28 mouse cellular contexts compared by ENCODE assay signal in the genomic region with DNA sequence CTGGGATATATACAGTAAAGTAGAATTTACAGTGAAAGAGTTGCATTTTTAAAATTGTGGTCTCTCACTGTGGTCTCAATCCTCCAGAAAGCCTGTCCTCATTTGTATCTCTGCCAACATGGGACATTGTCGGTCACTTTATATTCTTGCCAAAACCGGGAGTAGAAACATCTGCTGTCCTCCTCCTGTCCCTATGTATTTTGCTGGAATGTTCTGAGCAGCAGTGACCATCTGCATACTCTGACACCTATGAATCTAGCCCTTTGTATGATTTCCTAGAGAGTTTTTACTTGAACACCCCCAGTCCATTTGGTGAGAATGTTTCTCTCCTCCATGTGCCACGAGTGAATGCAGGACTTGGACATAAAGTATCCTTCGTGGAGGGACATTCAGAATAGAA.
DNase-seq lines count a peak whose midpoint lies in the region; ATAC-seq and TF ChIP-seq lines count a peak whose summit lies in the region.
"Had no signal": no experiment of that assay in that cellular context is flagged by ENCODE, and none has a peak within 500 bp of the region (broad histone marks: within the 10 kb centered on the region; RNA-seq: fewer than 3 reads in every experiment).

No protein-coding gene starts in this region.

- no peak overlapping the region for H3K4me2 ChIP-seq in kidney, embryonic 15.5 days
- H3K4me2 ChIP-seq in lung, embryonic 14.5 days = no peak overlapping the region
- H3K4me2 ChIP-seq in lung, postnatal 0 days (replicated peaks; ENCODE audit: low read depth, low read length) = no peak overlapping the region
- H3K4me2 ChIP-seq: embryonic facial prominence, embryonic 13.5 days; forebrain, embryonic 12.5 days; forebrain, embryonic 15.5 days; heart, embryonic 11.5 days; hindbrain, embryonic 13.5 days had no signal

- no peak overlapping the region for H3K9ac ChIP-seq in kidney, embryonic 15.5 days
- H3K9ac ChIP-seq in lung, embryonic 14.5 days = no peak overlapping the region
- H3K9ac ChIP-seq in lung, postnatal 0 days (replicated peaks; ENCODE audit: low read depth) = no peak overlapping the region
- H3K9ac ChIP-seq: embryonic facial prominence, embryonic 13.5 days; forebrain, embryonic 12.5 days; forebrain, embryonic 15.5 days; hindbrain, embryonic 13.5 days had no signal

- peak overlapping the region; percentile 14; the same call in 1 of the 2 replicates for H3K27ac ChIP-seq in kidney, embryonic 15.5 days
- H3K27ac ChIP-seq in lung, embryonic 14.5 days (ENCODE audit: low read depth) = peak overlapping the region; percentile 64
- no peak overlapping the region for H3K27ac ChIP-seq in lung, postnatal 0 days (ENCODE audit: low read length)
- H3K27ac ChIP-seq: embryonic facial prominence, embryonic 10.5 days; embryonic facial prominence, embryonic 13.5 days; forebrain, embryonic 12.5 days; forebrain, embryonic 15.5 days; gastrocnemius, adult 2 months; heart, adult 2 months; hindbrain, embryonic 10.5 days; hindbrain, embryonic 13.5 days had no signal

- peak; percentile 50; the same call in 1 of the 2 replicates for ATAC-seq in frontal cortex, adult (ENCODE audit: low TSS enrichment)
- no peak for ATAC-seq in kidney, embryonic 15.5 days (replicated peaks; ENCODE audit: low FRiP score)
- ATAC-seq in lung, embryonic 14.5 days (ENCODE audit: insufficient read depth) = peak; percentile 80
- no peak; the same call in 1 of the 2 replicates for ATAC-seq in lung, postnatal 0 days
- ATAC-seq: activated CD4-positive, CD25-positive, alpha-beta regulatory T cell, adult 4 months; forebrain, embryonic 15.5 days; hindbrain, embryonic 16.5 days had no signal

- no peaks in the 10 kb centered on the region for H3K27me3 ChIP-seq in kidney, embryonic 15.5 days
- no peaks in the 10 kb centered on the region for H3K27me3 ChIP-seq in lung, embryonic 14.5 days (ENCODE audit: insufficient read depth, low read length)
- no peaks in the 10 kb centered on the region for H3K27me3 ChIP-seq in lung, postnatal 0 days (replicated peaks; ENCODE audit: insufficient read depth, low read length)
- H3K27me3 ChIP-seq: embryonic facial prominence, embryonic 13.5 days; forebrain, embryonic 12.5 days; forebrain, embryonic 15.5 days; hindbrain, embryonic 13.5 days had no signal

- H3K4me3 ChIP-seq in kidney, embryonic 15.5 days (replicated peaks) = no peak overlapping the region
- H3K4me3 ChIP-seq in lung, embryonic 14.5 days (ENCODE audit: low read depth, low read length) = no peak overlapping the region
- no peak overlapping the region for H3K4me3 ChIP-seq in lung, postnatal 0 days (ENCODE audit: low read depth, low read length)
- H3K4me3 ChIP-seq: embryonic facial prominence, embryonic 10.5 days; embryonic facial prominence, embryonic 13.5 days; erythroblast, embryonic 14.5 days; forebrain, embryonic 12.5 days; forebrain, embryonic 15.5 days; gastrocnemius, adult 2 months; heart, adult 2 months; hindbrain, embryonic 10.5 days; hindbrain, embryonic 13.5 days had no signal

- TF ChIP-seq CTCF in lung, embryonic 14.5 days (IDR thresholded peaks at IDR 0.05; ENCODE audit: low read depth) = no peak
- TF ChIP-seq CTCF in lung, postnatal 0 days (IDR thresholded peaks at IDR 0.05) = no peak

- H3K4me1 ChIP-seq in kidney, embryonic 15.5 days = peaks cover 2% of the 10 kb centered on the region; the same call in 1 of the 2 replicates
- H3K4me1 ChIP-seq in lung, embryonic 14.5 days (ENCODE audit: insufficient read depth) = 0 out of 2 replicates have a peak, but pooled peaks cover 8% of the 10 kb centered on the region
- H3K4me1 ChIP-seq in lung, postnatal 0 days (ENCODE audit: insufficient read depth, low read depth, low read length) = no peaks in the 10 kb centered on the region
- H3K4me1 ChIP-seq: hindbrain, embryonic 13.5 days had no signal

- no peak for DNase-seq in frontal cortex, postnatal 25 days (ENCODE audit: low spot score in 2 of 2)
- DNase-seq in kidney, postnatal 25 days = no peak
- peak; percentile 89 for DNase-seq in lung, embryonic 14.5 days
- DNase-seq in lung, postnatal 36 days = no peak
- peak; percentile 43 for DNase-seq in lung, postnatal 0 days (ENCODE audit: low spot score)
- no peak for DNase-seq in lung, postnatal 25 days (ENCODE audit: low spot score)
- DNase-seq: adrenal gland, adult 8-10 months; adrenal gland, postnatal 25 days; cerebellum, adult 11-12 months; cerebellum, adult 8-10 months; cerebellum, postnatal 10 days; cerebellum, postnatal 36 days; embryo, embryonic 11 days; gastrocnemius, adult 2 months; gastrocnemius, postnatal 14 days; heart, adult 2 months had no signal

- no peaks in the 10 kb centered on the region for H3K36me3 ChIP-seq in kidney, embryonic 15.5 days
- no peaks in the 10 kb centered on the region for H3K36me3 ChIP-seq in lung, embryonic 14.5 days (ENCODE audit: insufficient read depth)
- H3K36me3 ChIP-seq in lung, postnatal 0 days (ENCODE audit: insufficient read depth, low read length) = no peaks in the 10 kb centered on the region
- H3K36me3 ChIP-seq: embryonic facial prominence, embryonic 10.5 days; embryonic facial prominence, embryonic 13.5 days; forebrain, embryonic 12.5 days; forebrain, embryonic 15.5 days; hindbrain, embryonic 10.5 days; hindbrain, embryonic 13.5 days had no signal

- TF ChIP-seq EP300 in lung, postnatal 0 days (IDR thresholded peaks at IDR 0.05) = 0 out of 2 replicates have a peak, but pooled peaks have one; percentile 13

- WGBS in kidney, embryonic 15.5 days = 76% methylated on average over 4 of the region's 4 CpGs
- 57% methylated on average over 4 of the region's 4 CpGs for WGBS in lung, embryonic 14.5 days
- 64% methylated on average over 4 of the region's 4 CpGs for WGBS in lung, postnatal 0 days

- no peaks in the 10 kb centered on the region for H3K9me3 ChIP-seq in kidney, embryonic 15.5 days (replicated peaks)
- H3K9me3 ChIP-seq in lung, embryonic 14.5 days (ENCODE audit: low read depth, low read length) = no peaks in the 10 kb centered on the region
- no peaks in the 10 kb centered on the region for H3K9me3 ChIP-seq in lung, postnatal 0 days (ENCODE audit: low read length)
- H3K9me3 ChIP-seq: embryonic facial prominence, embryonic 10.5 days; embryonic facial prominence, embryonic 13.5 days; forebrain, embryonic 12.5 days; forebrain, embryonic 15.5 days; hindbrain, embryonic 10.5 days; hindbrain, embryonic 13.5 days had no signal

Comparison
In these comparisons a context has a peak if more than half of its experiments do, and no peak if none do; other contexts are left out.
1. ATAC-seq: peak in frontal cortex, adult (single experiment) and lung, embryonic 14.5 days (single experiment); none in kidney, embryonic 15.5 days (single experiment) and lung, postnatal 0 days (single experiment).
2. DNase-seq: peak in lung, embryonic 14.5 days (single experiment) and lung, postnatal 0 days (single experiment); none in frontal cortex, postnatal 25 days (0 of 2), kidney, postnatal 25 days (0 of 2), lung, postnatal 36 days (single experiment) and lung, postnatal 25 days (single experiment).